Mouse (Mus musculus) G1E (cell line): ENCODE data around the gene Abcc1. TPM values are rescaled to one million over a fixed set of nuclear protein-coding genes. Genes with fewer than 3 reads are reported as not detected.

Source experiments
- ATAC-seq: 2 replicates; pipeline ENCODE4 v1.8.0; 2016; ENCODE audit warnings: mild to moderate bottlenecking; ENCODE audit not compliant: insufficient number of reproducible peaks, poor library complexity, low FRiP score, severe bottlenecking; ENCODE audit errors: extremely low read depth
- DNase-seq: peaks from one replicate; pipeline ENCODE4 v3.0.0; 2012; ENCODE audit warnings: low spot score
- H3K27me3 ChIP-seq: 2 replicates; pipeline ENCODE4 v1.6.1; 2012; ENCODE audit warnings: mild to moderate bottlenecking, low read length, inconsistent platforms; ENCODE audit not compliant: insufficient read depth
- H3K36me3 ChIP-seq: replicated peaks from 2 replicates; pipeline ENCODE3; 2012; ENCODE audit warnings: mild to moderate bottlenecking, inconsistent platforms
- H3K4me1 ChIP-seq: 2 replicates; pipeline ENCODE4 v1.6.1; 2012; ENCODE audit warnings: low read depth, low read length, inconsistent platforms, mixed read lengths; ENCODE audit not compliant: insufficient read depth
- H3K4me3 ChIP-seq: 2 replicates; pipeline ENCODE4 v1.5.1; 2012; ENCODE audit warnings: low read depth, mild to moderate bottlenecking, inconsistent platforms, low read length, moderate library complexity, mixed read lengths
- H3K9me3 ChIP-seq: replicated peaks from 2 replicates; pipeline ENCODE4 v1.6.1; 2012; ENCODE audit warnings: inconsistent platforms
- CTCF ChIP-seq: IDR thresholded peaks from 2 replicates; pipeline ENCODE4 v1.5.1; 2012; ENCODE audit warnings: low read depth, low read length, inconsistent platforms, mixed read lengths
- GATA1 ChIP-seq: IDR thresholded peaks from 2 replicates; pipeline ENCODE4 v1.6.1; 2012; ENCODE audit warnings: borderline replicate concordance, low read length, inconsistent platforms, mixed read lengths
- GATA2 ChIP-seq: IDR thresholded peaks from 2 replicates; pipeline ENCODE4 v1.6.1; 2012; ENCODE audit warnings: low read depth, low read length, inconsistent platforms, borderline replicate concordance
- POLR2AphosphoS5 ChIP-seq: IDR thresholded peaks from 2 replicates; pipeline ENCODE4 v1.6.1; 2012; ENCODE audit warnings: low read depth, low read length, inconsistent platforms; ENCODE audit not compliant: insufficient replicate concordance
- TAL1 ChIP-seq: conservative IDR thresholded peaks from 2 replicates; pipeline ENCODE4 v1.6.1; 2012; ENCODE audit warnings: low read depth, low read length, inconsistent platforms, mixed read lengths
- polyA plus RNA-seq: library from polyadenylated mRNA; stranded (reverse); fragments of >175 nt; gene quantifications from 2 replicates; pipeline ENCODE4 v1.2.3, GENCODE M21; 2012
- total RNA-seq, 2 experiments: library from RNA; stranded (forward) in 1 of 2; stranded (reverse) in 1 of 2; fragments of 200-1000 nt in 1 of 2; fragments of >200 nt in 1 of 2; fragmentation: Nextera tagmentation in 1 of 2; gene quantifications; 2 replicates each; pipeline ENCODE4 v1.2.3; 2014 to 2017

Abcc1 gene
- total and polyA plus RNA-seq, 3 experiments = 5.1 to 69.5 (median 36.8) TPM

DNA sequence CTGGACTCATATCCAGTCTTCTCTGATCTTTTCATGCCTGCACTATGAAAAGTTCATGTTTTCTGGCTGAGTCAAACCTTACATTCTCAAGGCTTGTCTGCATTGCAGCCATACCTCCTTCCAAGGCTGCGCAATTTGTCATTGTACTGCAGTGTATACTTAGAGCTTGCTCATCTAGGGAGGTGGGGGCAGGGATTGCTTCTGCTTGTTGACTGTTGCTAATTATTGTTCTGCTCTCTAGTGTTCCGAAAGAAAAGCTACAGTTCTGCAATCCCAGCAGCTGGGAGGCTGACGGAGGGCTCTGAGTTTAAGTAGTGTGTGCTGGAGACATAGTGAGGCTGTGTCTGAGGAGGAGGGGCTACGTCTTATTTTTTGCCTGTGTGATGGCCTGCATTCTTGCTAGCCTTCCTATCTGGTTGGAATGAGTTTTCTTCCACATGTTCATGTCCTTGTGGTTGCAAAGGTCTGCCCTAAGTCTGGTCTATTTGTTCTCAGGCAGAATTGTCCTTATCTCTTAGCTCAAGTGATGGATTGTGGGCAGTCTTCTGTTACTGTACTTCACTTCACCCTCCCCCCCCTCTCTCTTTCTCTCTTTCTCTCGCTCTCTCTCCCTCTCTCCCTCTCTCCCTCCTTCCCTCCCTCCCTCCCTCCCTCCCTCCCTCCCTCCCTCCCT is 90.2 kb downstream of the Abcc1 start:
- Histone ChIP-seq H3K36me3 (peaks cover 96% of the 10 kb centered on the region), H3K4me1 (peaks cover 24% of the 10 kb centered on the region), H3K27me3 (no peaks in the 10 kb centered on the region), H3K9me3 (no peaks in the 10 kb centered on the region), H3K4me3 (no peak overlapping the region)
- no peak for DNase-seq
- no peak for TF ChIP-seq CTCF
- no peak for TF ChIP-seq TAL1
- TF ChIP-seq POLR2AphosphoS5 = no peak
- TF ChIP-seq GATA1 = no peak
- TF ChIP-seq GATA2 = no peak
- ATAC-seq = no peak

- H3K27me3 ChIP-seq = no peaks in the 10 kb centered on the region
- ATAC-seq (no peak), DNase-seq (no peak)
- no peak for TF ChIP-seq GATA2
- no peak for TF ChIP-seq POLR2AphosphoS5
- TF ChIP-seq GATA1 = no peak
- TF ChIP-seq CTCF = no peak
- no peak for TF ChIP-seq TAL1
- H3K4me1 ChIP-seq = no peaks in the 10 kb centered on the region
- H3K4me3 ChIP-seq = no peak overlapping the region
- no peaks in the 10 kb centered on the region for H3K9me3 ChIP-seq
- peaks cover 97% of the 10 kb centered on the region for H3K36me3 ChIP-seq
Measured at GRCm38 (mm10) chr16:14462535-14462934, 101.2 kb downstream of the Abcc1 start.

- Histone ChIP-seq H3K9me3 (no peaks in the 10 kb centered on the region), H3K27me3 (no peaks in the 10 kb centered on the region), H3K4me3 (no peak overlapping the region), H3K36me3 (peaks cover 98% of the 10 kb centered on the region), H3K4me1 (no peaks in the 10 kb centered on the region)
- DNase-seq = no peak
- TF ChIP-seq GATA1 = no peak
- TF ChIP-seq CTCF = no peak
- TF ChIP-seq POLR2AphosphoS5 = no peak
- no peak for TF ChIP-seq GATA2
- no peak for TF ChIP-seq TAL1
- no peak for ATAC-seq
Measured at GRCm38 (mm10) chr16:14465016-14465415, 103.7 kb downstream of the Abcc1 start.

DNA sequence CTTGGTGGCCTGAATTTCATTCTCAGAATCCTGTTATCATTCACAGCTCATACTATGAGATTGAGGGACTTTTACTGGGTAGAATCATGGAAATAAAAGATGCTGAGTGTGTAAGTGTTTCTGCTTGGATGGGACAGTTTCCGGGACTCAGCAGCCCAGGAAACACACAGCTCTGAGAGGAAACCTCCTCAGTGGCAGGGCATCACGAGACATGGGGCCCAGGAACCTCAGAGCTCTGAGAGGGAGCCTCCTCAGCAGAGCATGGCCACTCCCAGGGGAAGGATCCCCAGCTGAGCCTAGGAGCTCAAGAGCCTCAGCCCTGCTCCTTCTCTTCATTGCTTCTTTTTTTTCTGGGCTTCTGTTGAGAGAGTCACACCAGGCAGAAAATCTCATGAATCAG is 107.0 kb downstream of the Abcc1 start:
- TF ChIP-seq GATA2 = no peak
- no peak for TF ChIP-seq CTCF
- no peak for TF ChIP-seq POLR2AphosphoS5
- no peak for TF ChIP-seq GATA1
- no peak for TF ChIP-seq TAL1
- Histone ChIP-seq H3K27me3 (no peaks in the 10 kb centered on the region), H3K4me1 (no peaks in the 10 kb centered on the region), H3K9me3 (no peaks in the 10 kb centered on the region), H3K36me3 (peaks cover 100% of the 10 kb centered on the region), H3K4me3 (no peak overlapping the region)
- ATAC-seq = no peak
- DNase-seq = no peak

DNA sequence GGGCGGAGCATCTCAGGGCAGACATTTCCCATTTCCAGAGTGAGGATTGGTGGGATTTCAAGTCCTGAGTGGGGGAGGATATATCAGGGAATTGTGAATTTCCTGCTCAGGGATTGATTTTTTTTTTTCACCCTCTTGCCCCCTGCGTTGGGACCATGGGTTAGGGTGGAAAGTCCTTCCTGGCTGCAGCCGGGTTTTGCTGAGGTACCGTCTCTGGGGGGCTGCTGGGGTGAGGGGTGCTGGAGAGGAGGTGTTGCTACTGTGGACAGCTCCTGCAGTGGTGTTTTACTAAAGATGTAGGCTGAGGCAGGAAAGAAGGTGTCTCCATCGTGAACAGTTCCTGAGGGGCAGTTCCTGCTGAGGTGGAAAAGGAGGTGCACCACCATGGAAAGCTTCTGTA is 107.5 kb downstream of the Abcc1 start:
- H3K4me3 ChIP-seq = no peak overlapping the region
- TF ChIP-seq GATA2 = no peak
- no peak for TF ChIP-seq POLR2AphosphoS5
- no peak for TF ChIP-seq TAL1
- TF ChIP-seq GATA1 = no peak
- no peak for TF ChIP-seq CTCF
- no peaks in the 10 kb centered on the region for H3K4me1 ChIP-seq
- H3K27me3 ChIP-seq = no peaks in the 10 kb centered on the region
- H3K36me3 ChIP-seq = peaks cover 100% of the 10 kb centered on the region
- ATAC-seq = no peak
- no peaks in the 10 kb centered on the region for H3K9me3 ChIP-seq
- DNase-seq = no peak

- Histone ChIP-seq H3K36me3 (peaks cover 86% of the 10 kb centered on the region), H3K4me3 (no peak overlapping the region), H3K9me3 (no peaks in the 10 kb centered on the region), H3K27me3 (no peaks in the 10 kb centered on the region), H3K4me1 (no peaks in the 10 kb centered on the region)
- no peak for DNase-seq
- no peak for ATAC-seq
- TF ChIP-seq CTCF (no peak), GATA2 (no peak), TAL1 (no peak), GATA1 (no peak), POLR2AphosphoS5 (no peak)
Measured at GRCm38 (mm10) chr16:14472171-14472570, 110.8 kb downstream of the Abcc1 start.
